Mouse (Mus musculus) lung, postnatal 0 days (tissue): ENCODE measurements around the gene Tuba1b.

Source experiments
- CTCF ChIP-seq: IDR thresholded peaks from 2 replicates; pipeline ENCODE4 v1.5.1; 2016; ENCODE audit warnings: antibody characterized with exemption, mild to moderate bottlenecking
- EP300 ChIP-seq: IDR thresholded peaks from 2 replicates; pipeline ENCODE4 v1.6.1; 2016; ENCODE audit warnings: antibody characterized with exemption, mild to moderate bottlenecking, control low read depth

DNA sequence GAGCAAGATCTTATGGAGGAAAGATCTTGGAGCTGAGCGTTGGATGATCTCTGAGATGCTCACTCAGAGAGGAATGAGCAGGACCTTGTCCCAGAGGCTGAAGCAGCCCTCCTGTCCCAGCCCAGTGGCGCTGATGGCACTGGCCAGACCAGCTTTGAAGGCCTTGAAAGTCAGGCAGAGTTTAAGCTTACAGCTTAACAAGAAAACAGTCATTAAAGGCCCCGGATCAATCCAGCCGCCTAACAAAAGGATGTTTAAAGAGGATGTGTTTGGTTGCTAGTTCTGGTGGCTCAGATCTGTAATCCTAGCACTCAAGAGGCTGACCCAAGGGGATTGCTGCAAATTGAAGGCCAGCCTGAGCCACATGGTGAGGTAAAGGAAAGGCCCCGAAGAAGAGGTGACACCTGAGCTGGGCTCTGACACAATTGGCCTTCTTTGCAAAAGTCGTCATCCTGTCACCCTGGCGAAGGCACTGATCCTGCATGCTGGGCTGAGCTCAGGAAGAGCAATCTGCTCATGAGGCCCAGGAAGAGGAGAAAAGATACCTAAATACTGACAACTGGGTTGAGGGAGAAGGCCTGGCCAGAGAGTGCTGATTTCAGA is 45.7 kb upstream of the Tuba1b start:
- TF ChIP-seq EP300 (no peak), CTCF (no peak)
